Mouse (Mus musculus) liver, adult (tissue): ENCODE data around the gene Sugp1.

Experiments
- GATA4 ChIP-seq: IDR thresholded peaks from 2 replicates; pipeline ENCODE4 v1.6.1; 2014; ENCODE audit warnings: mild to moderate bottlenecking, low read length; ENCODE audit not compliant: insufficient replicate concordance

Gene Sugp1

DNA sequence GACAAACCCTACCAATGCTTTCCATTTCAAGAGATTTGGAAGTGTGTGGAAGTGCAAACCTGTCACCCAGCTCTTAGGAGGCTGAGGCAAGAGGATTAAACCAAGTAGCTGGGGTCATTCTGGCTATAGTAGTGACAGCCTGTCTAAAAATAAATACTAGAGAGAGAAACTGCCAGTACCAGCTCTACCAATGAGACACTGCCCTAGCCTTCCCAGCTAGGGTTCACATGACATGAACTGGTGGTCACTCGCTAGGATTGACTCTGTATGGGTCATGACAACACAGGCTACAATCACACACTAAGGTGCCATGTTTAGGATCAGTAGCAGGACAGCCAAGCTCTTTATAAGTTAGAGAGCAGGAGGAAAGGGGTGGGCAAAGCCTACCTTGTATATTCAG, 12.4 kb upstream of the Sugp1 start:
- TF ChIP-seq GATA4, result no peak

DNA sequence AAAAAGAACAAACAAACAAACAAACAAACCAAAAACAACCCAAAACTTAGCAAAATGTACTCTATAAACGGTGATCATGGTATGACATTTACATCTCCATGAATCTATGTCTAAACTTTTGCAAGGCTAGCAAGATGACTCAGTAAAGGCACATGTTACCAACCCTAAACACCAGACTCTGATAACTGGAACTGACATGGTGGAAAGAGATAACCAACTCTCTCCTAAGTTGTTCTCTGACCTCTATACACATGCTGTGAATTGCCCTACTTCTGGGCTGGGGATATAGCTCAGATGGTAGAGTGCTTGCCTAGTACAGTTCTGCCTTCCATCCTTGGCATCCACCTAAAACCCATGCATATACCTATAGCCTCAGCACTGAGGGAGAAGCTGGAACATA, 4.6 kb upstream of the Sugp1 start:
- no peak for TF ChIP-seq GATA4

DNA sequence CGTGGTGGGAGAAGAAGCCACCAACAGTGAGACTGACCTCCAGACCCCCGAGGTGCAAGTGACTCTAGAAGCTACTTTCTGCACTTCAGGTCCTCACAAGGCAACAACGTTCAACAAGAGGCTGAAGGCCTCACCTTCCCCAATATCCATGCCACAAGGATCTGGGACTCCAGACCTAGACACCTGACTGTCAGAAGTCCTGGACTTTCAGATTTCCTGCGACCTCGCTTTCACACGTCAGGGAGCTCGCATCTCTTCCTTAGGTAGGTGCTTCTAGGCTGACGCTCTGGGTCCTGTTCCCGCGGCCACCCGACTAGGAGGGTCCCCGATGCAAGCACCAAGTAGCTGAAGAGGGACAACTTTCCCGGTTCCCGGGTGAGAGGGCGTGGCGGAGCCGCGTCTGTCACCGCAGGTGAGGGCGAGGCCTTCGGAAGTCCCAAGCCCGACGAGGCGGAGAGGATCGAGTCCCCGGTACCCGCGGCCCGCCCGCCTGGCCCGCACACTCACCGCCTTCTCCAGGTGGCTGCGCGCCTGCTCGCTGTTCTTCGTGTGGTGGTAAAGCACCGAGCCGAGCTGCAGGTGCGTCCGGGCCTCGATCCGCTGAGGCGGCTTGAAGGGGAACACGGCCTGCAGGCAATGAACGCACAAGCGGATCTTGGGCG, 597 bp upstream of the Sugp1 start:
- TF ChIP-seq GATA4, result no peak

DNA sequence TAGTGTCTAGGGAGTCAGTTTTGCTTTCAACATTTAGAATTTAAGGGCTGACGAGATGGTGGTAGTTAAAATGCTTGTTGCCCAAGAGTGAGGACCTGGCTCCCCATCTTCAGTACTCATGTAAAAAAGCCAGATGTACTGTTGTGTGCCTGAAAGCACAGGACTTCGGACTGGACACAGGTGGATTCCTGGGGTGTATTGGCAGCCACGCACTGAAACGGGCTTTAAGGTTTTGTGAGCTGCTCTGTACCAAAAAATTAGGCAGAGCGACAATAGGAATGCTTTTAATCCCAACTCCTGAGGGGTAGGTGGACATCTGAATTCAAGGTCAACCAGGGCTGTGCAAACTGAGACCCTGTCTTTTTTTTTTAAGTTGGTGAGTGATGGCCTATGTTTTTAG, 1.4 kb downstream of the Sugp1 start:
- TF ChIP-seq GATA4, result no peak

DNA sequence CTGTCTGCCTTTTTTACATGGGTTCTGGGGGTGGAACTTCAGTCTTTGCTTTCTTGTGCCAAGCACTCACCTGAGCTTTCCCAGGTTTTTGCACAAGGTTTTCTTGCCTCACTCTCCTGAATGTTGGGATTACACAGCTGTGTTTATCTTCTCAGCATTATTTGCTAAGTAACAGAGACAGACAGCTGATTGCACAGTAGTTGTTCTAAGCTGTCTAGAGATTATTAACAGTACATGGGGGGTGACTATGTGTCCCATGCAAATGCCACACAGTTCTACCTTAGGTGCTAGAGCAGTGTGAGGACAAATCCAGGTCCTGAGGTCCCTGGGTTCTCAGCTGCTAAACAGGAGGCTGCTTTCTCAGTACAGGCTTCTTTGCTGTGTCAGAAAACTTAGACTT, 7.0 kb downstream of the Sugp1 start:
- TF ChIP-seq GATA4, result no peak

DNA sequence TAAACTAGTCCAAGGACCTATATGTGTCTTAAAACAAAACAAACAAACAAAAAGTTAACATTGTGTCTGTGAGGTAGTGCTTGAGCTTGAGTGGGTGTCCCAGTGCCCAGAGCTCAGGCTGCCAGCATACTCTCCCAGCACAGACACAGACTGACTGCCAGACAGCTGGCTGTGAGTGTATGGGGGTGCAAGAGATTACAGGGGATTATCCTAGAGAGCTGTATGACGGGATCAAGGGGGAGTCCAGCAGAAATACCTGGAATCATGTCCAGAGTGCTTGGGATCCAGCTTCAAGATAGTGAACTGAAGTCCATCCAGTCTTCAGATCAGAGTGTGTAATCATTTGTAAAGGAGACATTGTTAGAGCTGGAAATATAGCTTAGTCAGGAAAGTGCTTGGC, 15.1 kb downstream of the Sugp1 start:
- no peak for TF ChIP-seq GATA4

DNA sequence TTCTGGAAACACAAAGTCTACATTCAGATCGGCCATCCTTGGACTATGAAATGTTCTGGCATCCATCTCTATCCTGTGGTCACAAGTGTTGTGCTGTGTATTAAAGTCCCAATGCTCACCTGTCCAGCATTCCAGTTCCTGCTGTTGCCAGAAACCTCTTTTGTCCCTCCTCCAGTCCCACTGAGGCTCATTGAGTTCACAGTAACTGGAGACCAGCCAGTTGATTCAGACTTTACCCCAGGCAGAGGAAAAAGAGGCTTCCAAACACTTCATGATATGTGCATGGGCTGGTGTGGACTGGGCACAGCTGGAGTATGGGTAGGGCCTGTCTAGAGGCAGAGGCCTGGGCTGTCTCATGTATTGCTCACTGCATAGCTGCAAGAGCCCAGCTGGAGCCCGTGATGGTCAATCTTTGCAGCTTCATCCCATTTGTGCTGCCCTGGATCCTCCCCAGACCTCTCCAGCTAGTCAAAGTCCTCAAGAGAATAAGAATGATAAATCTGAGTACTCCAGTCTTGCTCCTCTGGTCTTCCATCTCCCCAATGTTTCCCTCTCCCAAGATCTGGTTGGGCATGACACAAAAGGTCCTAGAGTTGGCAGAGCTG, 29.3 kb downstream of the Sugp1 start:
- TF ChIP-seq GATA4, result no peak

DNA sequence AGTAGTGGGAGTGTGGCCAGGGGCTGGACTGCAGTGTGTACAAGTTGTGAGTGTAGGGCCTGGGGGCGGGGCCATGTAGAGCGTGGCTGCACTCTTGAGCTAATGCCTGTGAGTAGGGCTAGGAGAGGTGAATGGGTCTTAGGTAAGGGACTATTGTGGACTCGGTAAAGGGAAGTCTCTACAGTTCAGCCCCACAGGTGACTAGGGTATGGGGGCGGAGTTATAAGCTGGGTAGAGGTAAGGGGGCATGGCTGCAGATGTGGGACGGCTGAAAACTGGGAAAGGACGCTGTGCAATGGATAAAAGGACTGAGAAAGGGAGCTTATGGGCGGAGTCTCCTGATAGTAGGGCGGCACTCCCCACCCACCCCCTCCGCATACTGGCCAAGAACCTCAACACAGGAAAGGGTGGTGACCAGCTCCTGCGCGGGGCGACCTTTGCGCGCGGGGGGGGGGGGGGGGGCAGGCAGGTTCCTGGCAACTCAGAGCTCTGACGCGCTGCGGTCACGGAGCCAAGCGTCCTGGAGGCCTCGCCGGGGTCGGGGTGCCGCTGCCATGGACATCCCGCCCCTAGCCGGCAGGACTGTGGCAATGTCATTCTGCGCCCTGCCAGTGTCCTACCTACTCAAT, 29.9 kb downstream of the Sugp1 start, which contains the start of gene Tm6sf2:
Gene Tm6sf2, plus strand, starts transcription at position 484 of the 629 bp plus-strand sequence.
- peak; percentile 38; the same call in 1 of the 2 replicates for TF ChIP-seq GATA4

DNA sequence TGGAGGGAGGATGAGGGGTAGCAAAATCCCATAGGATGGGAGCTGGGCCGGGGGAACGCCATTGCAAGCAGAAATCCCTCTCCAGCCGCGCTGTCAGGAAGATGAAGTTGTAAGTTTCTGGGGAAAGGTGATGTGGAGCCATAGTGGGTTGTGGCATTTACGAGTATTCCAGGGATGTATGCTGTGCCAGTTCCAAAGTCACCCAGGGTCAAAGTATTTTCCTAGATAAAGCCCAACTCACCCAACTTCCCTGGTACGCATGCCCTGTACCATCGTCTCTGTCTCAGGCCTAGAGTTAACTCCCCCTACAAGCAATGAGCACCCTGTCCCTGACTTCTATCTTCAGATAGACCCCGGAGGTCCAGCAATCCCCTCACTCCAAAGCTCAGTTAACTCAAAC, 30.5 kb downstream of the Sugp1 start:
- no peak for TF ChIP-seq GATA4

DNA sequence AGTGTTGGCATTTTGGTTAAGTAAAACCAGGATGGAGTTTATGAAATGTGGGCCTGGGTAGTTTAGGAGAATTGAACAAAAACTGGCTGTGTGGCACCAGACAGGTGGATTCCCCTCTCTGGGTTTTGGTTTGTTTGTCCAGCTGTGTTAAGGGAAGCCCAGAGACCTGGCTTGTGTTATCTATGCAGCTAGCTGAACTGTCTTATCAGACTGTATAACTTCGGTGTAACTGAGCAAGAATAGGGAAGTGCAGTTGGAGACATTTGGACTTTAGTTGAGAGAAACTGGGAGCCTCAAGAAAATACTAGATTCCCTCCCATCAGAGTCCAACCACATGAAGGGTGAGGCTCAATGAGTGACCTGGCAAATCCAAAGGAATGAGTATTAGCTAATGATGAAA, 31.1 kb downstream of the Sugp1 start:
- TF ChIP-seq GATA4, result no peak

DNA sequence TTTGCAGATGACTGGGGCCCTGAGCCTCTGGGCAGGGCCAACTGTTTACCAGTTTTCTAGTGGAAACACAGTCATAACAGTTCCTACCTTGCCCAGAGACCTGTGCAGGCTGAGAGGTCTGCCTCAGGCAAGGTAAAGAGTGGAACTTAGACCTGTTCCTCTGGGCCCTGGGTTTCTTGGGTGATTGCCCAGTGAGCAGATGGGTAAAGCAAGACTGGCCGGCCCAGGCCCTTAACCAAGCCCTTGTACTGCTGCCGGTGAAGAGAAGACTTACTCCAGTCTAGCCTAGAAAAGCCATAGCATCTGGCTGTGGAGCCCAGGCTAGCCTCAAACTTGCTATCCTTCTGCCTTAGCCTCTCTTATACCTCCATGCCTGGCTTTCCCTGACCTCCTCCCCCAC, 39.4 kb downstream of the Sugp1 start:
- TF ChIP-seq GATA4, result no peak

DNA sequence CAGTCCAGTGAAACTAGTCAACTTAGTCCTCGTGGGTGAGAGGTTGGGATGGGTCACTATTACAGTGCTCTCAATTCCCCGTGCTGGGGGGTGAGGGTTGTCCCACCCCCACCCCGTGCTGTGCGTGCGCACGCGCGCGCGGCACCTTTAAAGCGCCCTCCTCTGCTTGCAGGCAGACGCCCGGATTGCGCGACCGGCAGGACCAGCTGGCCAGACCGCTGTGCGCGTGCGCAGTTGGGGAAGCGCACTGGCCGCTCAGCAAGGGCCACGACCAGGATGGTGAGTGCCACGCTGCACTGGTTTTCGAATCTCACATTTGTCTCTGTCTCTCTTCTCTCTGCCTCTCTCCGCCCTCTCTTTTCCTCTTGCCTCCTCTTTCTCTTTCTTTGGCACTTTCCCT, 40.7 kb downstream of the Sugp1 start, which contains the start of gene Hapln4:
Gene Hapln4, plus strand, starts transcription at position 173 of the 400 bp plus-strand sequence.
- no peak for TF ChIP-seq GATA4

DNA sequence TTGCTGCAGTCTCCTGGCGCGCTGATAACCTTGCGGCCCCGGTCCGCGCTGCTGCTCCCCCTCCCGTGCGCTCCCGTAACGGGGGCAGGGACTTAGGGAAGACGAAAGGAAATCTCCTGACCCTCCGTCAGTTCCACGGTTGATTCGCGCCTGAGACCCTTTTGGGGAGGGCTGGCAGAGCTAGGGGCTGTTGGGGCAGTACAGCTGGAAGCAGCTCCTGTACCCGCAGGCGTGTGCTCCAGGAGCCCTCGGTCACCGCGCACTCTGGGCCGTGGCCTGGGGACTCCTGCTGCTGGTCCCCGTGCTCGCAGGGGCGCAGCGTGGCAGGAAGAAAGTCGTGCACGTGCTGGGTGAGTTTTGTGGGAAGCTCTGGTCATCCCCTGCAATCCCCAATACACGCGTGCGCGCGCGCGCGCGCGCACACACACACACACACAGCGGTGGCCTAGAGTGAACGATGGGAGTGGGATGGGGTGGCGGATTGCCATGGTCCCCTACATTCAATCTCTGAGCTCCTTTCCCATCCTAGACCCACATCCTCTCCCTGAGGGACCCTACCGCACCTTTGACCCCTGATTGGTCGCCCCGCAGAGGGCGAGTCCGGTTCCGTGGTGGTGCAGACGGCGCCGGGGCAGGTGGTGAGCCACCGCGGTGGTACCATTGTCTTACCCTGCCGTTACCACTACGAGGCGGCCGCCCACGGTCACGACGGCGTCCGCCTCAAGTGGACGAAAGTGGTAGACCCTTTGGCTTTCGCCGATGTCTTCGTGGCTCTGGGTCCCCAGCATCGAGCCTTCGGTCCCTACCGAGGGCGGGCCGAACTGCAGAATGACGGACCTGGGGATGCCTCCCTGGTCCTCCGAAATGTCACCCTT, 41.8 kb downstream of the Sugp1 start:
- no peak for TF ChIP-seq GATA4

DNA sequence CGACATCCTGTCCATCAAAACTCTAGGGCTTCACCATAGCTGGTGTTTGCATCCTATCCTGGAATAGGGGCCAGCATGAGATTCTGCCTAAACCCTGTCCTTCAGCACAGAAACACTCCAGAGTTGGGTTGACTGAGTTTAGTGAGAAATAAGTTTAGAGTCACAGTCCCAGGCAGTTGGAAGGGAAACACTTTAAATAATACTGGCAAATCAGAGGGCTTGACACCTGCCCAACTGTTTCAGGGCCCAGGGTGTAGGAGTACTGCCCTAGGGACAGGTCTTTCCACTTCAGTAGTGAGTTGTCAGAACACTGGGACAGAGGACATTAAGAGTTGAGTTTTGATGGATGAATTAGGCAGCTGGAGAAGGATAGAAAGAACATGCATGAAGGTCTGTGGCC, 43.5 kb downstream of the Sugp1 start:
- TF ChIP-seq GATA4, result no peak

DNA sequence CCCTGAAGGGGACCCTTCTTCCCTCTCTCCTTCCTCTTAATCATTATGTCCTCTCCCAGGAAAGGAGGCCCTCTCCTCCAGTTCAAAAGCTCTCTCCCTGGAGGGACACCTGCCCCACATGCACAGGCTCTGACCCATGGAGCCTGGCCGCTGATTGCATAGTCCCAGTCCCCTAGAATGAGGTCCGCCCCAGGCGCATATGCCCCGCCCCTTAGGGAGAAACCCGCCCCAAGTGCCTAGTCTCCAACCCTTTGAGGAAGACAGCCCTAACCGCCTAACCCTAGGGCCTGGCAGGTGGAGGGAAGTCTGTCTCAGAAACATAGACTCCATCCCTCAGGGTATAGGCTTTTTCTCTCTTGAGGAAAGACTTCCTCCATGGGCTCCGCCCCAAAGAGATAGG, 44.6 kb downstream of the Sugp1 start:
- TF ChIP-seq GATA4, result no peak
